Mouse (Mus musculus) forebrain, embryonic 14.5 days (tissue): ENCODE measurements around the gene Rnf166. TPM values are rescaled to one million over a fixed set of nuclear protein-coding genes. Genes with fewer than 3 reads are reported as not detected.

Experiments used
- ATAC-seq: fragments of 200-750 bp; cut with Nextera tagmentation; 2 replicates; pipeline ENCODE4 v1.8.0; 2017; ENCODE audit warnings: mild to moderate bottlenecking, moderate library complexity
- DNase-seq: peaks from one replicate; pipeline ENCODE4 v3.0.0-alpha.2; 2015; ENCODE audit warnings: low spot score
- H3K27ac ChIP-seq: fragments of 300-500 bp; sonication (generic); 2 replicates; pipeline ENCODE4 v1.5.1; 2014; ENCODE audit warnings: low read depth, mild to moderate bottlenecking, control low read depth, low read length, moderate library complexity
- H3K27me3 ChIP-seq: fragments of 300-500 bp; sonication (generic); replicated peaks from 2 replicates; pipeline ENCODE4 v1.6.1; 2014; ENCODE audit warnings: low read length, control low read depth, mixed read lengths; ENCODE audit not compliant: control insufficient read depth, insufficient read depth
- H3K36me3 ChIP-seq: fragments of 300-500 bp; sonication (generic); 2 replicates; pipeline ENCODE4 v1.6.1; 2014; ENCODE audit warnings: low read length, control low read depth; ENCODE audit not compliant: control insufficient read depth, insufficient read depth
- H3K4me1 ChIP-seq: fragments of 300-500 bp; sonication (generic); 2 replicates; pipeline ENCODE4 v1.6.1; 2014; ENCODE audit warnings: antibody characterized with exemption, low read length, control low read depth; ENCODE audit not compliant: control insufficient read depth, insufficient read depth
- H3K4me2 ChIP-seq: fragments of 300-500 bp; sonication (generic); 2 replicates; pipeline ENCODE4 v1.6.1; 2014; ENCODE audit warnings: mild to moderate bottlenecking, control low read depth, low read length
- H3K4me3 ChIP-seq: fragments of 300-500 bp; sonication (generic); 2 replicates; pipeline ENCODE4 v1.5.1; 2014; ENCODE audit warnings: low read depth, low read length, control low read depth
- H3K9ac ChIP-seq: fragments of 300-500 bp; sonication (generic); 2 replicates; pipeline ENCODE4 v1.6.1; 2014; ENCODE audit warnings: mild to moderate bottlenecking, low read length, control low read depth, moderate library complexity
- H3K9me3 ChIP-seq: fragments of 300-500 bp; sonication (generic); replicated peaks from 2 replicates; pipeline ENCODE4 v1.6.1; 2016; ENCODE audit warnings: low read length, control low read depth, mixed read lengths; ENCODE audit not compliant: control insufficient read depth
- WGBS: fragments of 180-500 bp; shearing (Covaris S2); extraction: QIAGEN DNeasy Blood & Tissue Kit; methylation state at CpG from one replicate; pipeline ENCODE4 v1.1.7; 2014; 5-methylcytosine and 5-hydroxymethylcytosine counted together
- polyA plus RNA-seq: library from polyadenylated mRNA; unstranded; fragments of >200 nt; fragmentation: Nextera tagmentation; extraction: Ambion mirVana; gene quantifications from 2 replicates; pipeline ENCODE4 v1.2.1, GENCODE M21; 2014

Gene Rnf166
- polyA plus RNA-seq, 1 experiment from 2014 or later, result 28.8 TPM

DNA sequence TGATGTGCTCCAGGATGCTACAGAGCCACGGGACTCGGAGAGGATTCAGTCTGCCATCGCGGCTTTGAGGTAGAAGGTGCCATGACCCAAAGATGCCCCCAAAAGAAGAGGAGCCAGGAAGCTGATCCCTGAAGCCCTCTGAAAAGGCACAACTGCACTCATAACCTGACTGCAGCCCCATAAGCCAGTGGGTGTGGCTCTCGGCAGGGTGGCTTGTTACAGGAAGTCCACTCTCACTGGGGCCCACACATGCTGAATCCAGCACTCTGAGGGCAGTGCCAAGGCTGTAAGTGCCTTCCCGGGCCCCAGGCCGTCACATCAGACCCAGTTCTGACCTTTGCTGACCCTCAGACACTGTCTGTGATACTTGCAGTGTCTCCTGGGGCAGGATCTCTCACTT, 36.5 kb upstream of the Rnf166 start:
- Histone ChIP-seq H3K9ac (no peak overlapping the region), H3K4me3 (no peak overlapping the region), H3K4me1 (no peaks in the 10 kb centered on the region), H3K27ac (no peak overlapping the region), H3K9me3 (no peaks in the 10 kb centered on the region), H3K27me3 (no peaks in the 10 kb centered on the region), H3K36me3 (no peaks in the 10 kb centered on the region), H3K4me2 (no peak overlapping the region)
- ATAC-seq (no peak), DNase-seq (no peak)
- 85% methylated on average over 7 of the region's 7 CpGs for WGBS

DNA sequence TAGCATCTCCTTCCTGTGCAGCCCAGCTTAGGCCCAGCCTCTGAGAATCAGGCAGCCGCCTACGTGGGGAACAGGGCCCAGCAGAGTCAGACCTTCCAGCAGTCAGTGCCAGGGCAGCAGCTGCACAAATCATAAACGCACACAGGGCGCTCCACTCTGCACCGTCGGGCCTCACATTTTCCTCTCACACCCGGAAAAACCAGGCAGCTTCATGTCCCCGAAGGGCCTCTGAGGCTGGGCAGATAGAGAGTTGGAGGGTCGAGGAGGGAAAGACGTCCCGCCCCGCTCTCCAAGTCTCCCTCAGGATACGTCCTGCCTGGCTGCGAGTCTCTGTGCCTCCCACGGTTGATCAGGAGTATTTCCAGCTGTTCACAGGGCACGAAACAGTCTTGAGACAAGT, 35.7 kb upstream of the Rnf166 start:
- no peak for ATAC-seq
- Histone ChIP-seq H3K4me1 (no peaks in the 10 kb centered on the region), H3K36me3 (no peaks in the 10 kb centered on the region), H3K4me2 (no peak overlapping the region), H3K9ac (no peak overlapping the region), H3K27ac (no peak overlapping the region), H3K9me3 (no peaks in the 10 kb centered on the region), H3K4me3 (no peak overlapping the region), H3K27me3 (no peaks in the 10 kb centered on the region)
- DNase-seq, result no peak
- WGBS, result 79% methylated on average over 16 of the region's 16 CpGs

DNA sequence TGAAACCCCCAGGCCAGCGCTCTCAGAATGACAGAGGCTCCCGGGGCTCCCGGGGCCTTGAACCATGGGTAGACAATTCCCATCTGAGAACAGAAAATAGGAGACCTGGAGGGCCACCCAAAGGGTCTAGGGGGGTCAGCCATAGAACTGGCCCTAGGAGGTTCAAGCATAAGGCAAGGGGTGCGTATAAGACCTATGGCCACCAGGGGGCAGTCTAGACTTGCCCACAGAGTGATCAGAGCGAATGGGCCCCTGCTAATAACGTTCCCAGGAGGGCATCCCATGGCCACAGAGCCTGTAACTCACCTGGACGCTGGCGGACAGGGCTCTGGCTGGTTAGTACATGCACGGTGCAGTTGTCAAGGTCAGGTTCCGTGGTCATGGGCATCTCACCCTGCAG, 25.0 kb upstream of the Rnf166 start:
- Histone ChIP-seq H3K27me3 (no peaks in the 10 kb centered on the region), H3K27ac (no peak overlapping the region), H3K9ac (no peak overlapping the region), H3K4me3 (no peak overlapping the region), H3K36me3 (no peaks in the 10 kb centered on the region), H3K9me3 (no peaks in the 10 kb centered on the region), H3K4me1 (no peaks in the 10 kb centered on the region), H3K4me2 (no peak overlapping the region)
- peak; percentile 77 for ATAC-seq
- 35% methylated on average over 10 of the region's 10 CpGs for WGBS
- peak; percentile 86 for DNase-seq

DNA sequence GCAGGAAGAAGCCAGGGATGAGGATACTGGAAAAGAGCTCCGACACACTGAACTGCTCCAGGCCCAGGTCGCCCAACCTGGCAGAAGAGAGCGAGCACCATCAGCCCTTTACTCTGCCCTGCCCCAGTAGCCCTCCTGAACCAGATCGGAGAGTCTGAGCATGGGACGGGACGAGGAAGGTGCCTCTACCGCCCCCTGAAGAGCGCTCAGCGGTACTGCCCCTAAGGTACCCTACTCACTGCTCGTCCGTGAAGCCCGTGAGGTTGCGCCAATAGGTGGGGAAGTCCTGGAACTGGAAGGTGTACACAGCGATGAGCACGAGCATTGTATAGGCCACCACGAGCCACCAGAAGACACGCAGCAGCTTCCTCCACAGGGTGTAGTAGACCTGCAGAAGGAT, 22.0 kb upstream of the Rnf166 start:
- ATAC-seq (no peak), DNase-seq (no peak)
- Histone ChIP-seq H3K27ac (no peak overlapping the region), H3K27me3 (no peaks in the 10 kb centered on the region), H3K4me1 (no peaks in the 10 kb centered on the region), H3K9ac (no peak overlapping the region), H3K4me3 (no peak overlapping the region), H3K36me3 (no peaks in the 10 kb centered on the region), H3K9me3 (no peaks in the 10 kb centered on the region), H3K4me2 (no peak overlapping the region)
- WGBS, result 69% methylated on average over 17 of the region's 17 CpGs

DNA sequence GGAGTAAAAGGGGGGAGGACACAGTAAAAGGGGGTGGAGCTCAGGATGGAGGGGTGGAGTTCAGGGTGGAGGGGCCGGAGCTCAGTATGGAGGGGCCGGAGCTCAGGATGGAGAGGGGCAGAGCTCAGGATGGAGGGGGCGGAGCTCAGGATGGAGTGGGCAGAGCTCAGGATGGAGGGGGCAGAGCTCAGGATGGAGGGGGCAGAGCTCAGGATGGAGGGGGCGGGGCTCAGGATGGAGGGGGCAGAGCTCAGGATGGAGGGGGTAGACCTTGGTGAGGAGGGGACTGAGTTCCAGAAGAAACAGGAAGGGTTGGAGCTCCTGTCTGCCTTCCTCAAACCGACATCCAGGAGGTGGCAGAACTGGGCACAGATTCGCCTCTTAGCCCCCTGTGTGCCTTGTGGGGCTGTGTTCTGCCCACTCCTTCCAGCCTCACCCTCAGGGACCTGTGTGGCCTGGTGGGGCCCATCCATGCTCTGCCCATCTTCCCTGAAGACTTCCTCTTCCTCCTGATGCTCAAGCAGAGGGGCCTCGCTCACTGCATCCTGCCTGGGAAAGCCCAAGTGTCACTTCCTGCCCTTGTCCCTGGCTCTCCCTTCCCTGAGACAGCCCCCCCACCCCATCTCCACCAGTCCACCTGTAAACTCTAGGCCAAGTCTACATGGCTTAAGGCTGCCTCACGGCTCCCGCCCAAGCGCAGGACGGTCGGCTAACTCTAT, 21.3 kb upstream of the Rnf166 start:
- ATAC-seq (no peak), DNase-seq (no peak)
- no peak overlapping the region for H3K4me3 ChIP-seq
- 86% methylated on average over 12 of the region's 12 CpGs for WGBS
- H3K4me1 ChIP-seq, result no peaks in the 10 kb centered on the region
- H3K36me3 ChIP-seq, result no peaks in the 10 kb centered on the region
- no peaks in the 10 kb centered on the region for H3K9me3 ChIP-seq
- H3K27ac ChIP-seq, result no peak overlapping the region
- no peak overlapping the region for H3K4me2 ChIP-seq
- no peaks in the 10 kb centered on the region for H3K27me3 ChIP-seq
- H3K9ac ChIP-seq, result no peak overlapping the region

DNA sequence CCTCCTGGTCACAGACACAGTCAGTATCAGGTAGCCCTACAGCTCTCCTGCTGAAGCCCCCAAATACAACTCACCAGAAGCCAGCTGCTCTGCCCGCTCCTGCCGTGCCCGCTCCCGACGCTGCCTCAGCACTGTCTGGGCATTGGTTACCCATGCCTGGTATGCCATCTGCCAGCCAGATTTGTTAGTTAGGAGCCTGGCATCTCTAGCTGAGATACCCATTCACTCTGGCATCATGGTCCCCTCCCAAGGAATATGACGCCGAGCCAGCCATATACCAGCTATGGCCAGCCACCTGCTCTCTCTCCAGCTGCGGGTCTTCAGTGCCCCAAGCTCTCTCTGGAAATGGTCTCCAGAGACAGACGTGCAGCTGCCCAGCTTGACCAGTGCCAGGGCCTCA, 12.5 kb upstream of the Rnf166 start:
- no peaks in the 10 kb centered on the region for H3K9me3 ChIP-seq
- 90% methylated on average over 9 of the region's 9 CpGs for WGBS
- H3K4me3 ChIP-seq, result no peak overlapping the region
- H3K9ac ChIP-seq, result no peak overlapping the region
- no peaks in the 10 kb centered on the region for H3K4me1 ChIP-seq
- H3K4me2 ChIP-seq, result no peak overlapping the region
- ATAC-seq (no peak), DNase-seq (peak; percentile 44)
- peaks cover 14% of the 10 kb centered on the region for H3K36me3 ChIP-seq
- H3K27ac ChIP-seq, result no peak overlapping the region
- no peaks in the 10 kb centered on the region for H3K27me3 ChIP-seq

DNA sequence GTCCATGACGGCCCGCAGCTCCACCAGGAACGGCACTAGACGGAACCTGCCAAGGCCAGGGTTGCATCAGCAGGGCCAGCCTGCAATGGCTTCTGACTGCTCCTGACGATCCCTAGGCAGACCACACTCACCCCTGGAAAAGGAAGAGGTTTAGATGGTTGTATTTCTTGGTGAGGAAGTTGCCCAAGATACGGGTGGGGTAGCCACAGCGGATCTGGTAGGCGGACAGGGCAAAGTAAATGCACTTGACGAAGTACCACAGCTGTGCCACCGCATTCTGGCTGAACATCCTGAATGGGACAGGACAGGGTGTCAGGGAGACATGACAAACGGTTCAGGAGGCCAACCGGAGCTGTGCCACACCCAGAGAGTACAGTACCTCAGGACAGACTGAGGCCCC, 9.0 kb upstream of the Rnf166 start:
- Histone ChIP-seq H3K4me1 (no peaks in the 10 kb centered on the region), H3K4me3 (no peak overlapping the region), H3K4me2 (no peak overlapping the region), H3K36me3 (peaks cover 45% of the 10 kb centered on the region), H3K9ac (no peak overlapping the region), H3K27ac (no peak overlapping the region), H3K27me3 (no peaks in the 10 kb centered on the region), H3K9me3 (no peaks in the 10 kb centered on the region)
- DNase-seq, result no peak
- 93% methylated on average over 12 of the region's 12 CpGs for WGBS
- no peak for ATAC-seq

DNA sequence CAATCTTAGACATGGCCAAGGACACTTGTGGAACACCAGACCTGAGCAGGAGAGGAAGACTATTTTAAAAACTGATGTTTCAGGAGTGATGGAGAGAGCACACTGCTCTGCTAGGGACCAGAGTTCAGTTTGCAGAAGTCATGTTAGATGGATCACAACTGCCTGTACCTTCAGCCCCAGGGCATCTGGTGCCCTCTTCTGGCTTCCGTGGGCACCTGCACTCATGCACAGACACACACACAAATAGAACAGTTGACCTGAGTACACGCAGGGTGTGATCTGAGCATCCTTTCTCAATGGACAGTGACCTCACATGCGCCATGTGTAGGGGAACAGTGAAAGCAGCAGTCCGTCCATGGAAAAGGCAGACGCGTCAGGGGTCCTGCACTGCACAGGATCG, 8.0 kb upstream of the Rnf166 start:
- Histone ChIP-seq H3K4me2 (no peak overlapping the region), H3K27me3 (no peaks in the 10 kb centered on the region), H3K36me3 (peaks cover 55% of the 10 kb centered on the region), H3K27ac (no peak overlapping the region), H3K9ac (no peak overlapping the region), H3K4me3 (no peak overlapping the region), H3K9me3 (no peaks in the 10 kb centered on the region), H3K4me1 (no peaks in the 10 kb centered on the region)
- DNase-seq, result no peak
- ATAC-seq, result no peak
- WGBS, result 97% methylated on average over 7 of the region's 7 CpGs

DNA sequence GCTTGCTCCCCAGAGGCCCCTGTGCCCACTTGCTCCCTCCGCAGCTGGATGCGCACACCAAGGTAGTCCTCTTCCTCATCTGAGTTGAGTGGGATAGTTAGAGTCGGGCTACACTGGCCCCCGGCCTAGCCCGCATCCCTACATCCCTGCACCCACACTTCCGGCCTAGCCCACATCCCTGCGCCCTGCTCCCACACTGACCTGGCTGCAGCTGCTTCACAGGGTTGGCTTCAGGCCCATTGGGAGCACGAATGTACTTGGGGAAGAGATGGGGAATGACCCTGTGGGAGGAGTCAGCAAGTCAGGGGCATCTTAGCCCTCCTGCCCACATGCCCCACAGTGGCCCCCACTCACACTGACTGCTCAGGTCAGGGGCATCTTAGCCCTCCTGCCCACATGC, 6.6 kb upstream of the Rnf166 start:
- no peak overlapping the region for H3K9ac ChIP-seq
- ATAC-seq (no peak), DNase-seq (no peak)
- no peaks in the 10 kb centered on the region for H3K27me3 ChIP-seq
- no peaks in the 10 kb centered on the region for H3K9me3 ChIP-seq
- WGBS, result 96% methylated on average over 8 of the region's 8 CpGs
- H3K4me3 ChIP-seq, result no peak overlapping the region
- H3K36me3 ChIP-seq, result peaks cover 66% of the 10 kb centered on the region
- H3K4me1 ChIP-seq, result no peaks in the 10 kb centered on the region
- no peak overlapping the region for H3K4me2 ChIP-seq
- no peak overlapping the region for H3K27ac ChIP-seq
